Mouse (Mus musculus) embryo, embryonic 10 days (tissue): ENCODE results near the gene Rtn1.

Experiments used
- DNase-seq: peaks from one replicate; pipeline ENCODE4 v3.0.0-alpha.2; 2015; ENCODE audit warnings: low spot score

The Rtn1 gene

GRCm38 (mm10) chr12:72229451-72230196 is 179.2 kb downstream of the Rtn1 start:
- no peak for DNase-seq

- no peak for DNase-seq
Measured at GRCm38 (mm10) chr12:72227731-72228130, 181.1 kb downstream of the Rtn1 start.

GRCm38 (mm10) chr12:72225371-72225770 is 183.5 kb downstream of the Rtn1 start:
- no peak for DNase-seq

GRCm38 (mm10) chr12:72223557-72224102 is 185.2 kb downstream of the Rtn1 start:
- no peak for DNase-seq

DNA sequence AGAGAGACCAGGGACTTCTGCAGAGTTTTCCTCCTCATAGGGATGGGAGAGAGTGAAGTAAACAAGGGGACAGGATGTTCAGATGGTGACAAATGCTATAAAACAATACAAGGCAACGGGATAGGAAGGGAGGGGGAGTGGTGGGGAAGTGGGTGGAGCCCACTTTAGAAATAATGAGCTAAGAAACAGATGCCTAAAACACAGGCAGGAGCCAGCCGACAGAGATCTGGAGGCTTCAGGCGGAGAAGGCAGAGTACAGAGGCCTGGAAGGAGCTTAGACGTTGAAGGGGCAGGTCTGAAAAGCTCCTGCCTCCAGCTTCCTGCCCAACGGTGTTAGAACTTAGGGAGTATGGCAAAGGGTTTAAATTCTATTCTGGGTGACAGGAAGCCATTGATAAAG is 195.3 kb downstream of the Rtn1 start:
- no peak for DNase-seq

- DNase-seq = no peak
Measured at GRCm38 (mm10) chr12:72200828-72201227, 208.0 kb downstream of the Rtn1 start.

GRCm38 (mm10) chr12:72197925-72198486 is 210.8 kb downstream of the Rtn1 start:
- peak; percentile 58 for DNase-seq

GRCm38 (mm10) chr12:72197434-72197833 is 211.4 kb downstream of the Rtn1 start:
- DNase-seq = no peak

GRCm38 (mm10) chr12:72184929-72185328 is 223.9 kb downstream of the Rtn1 start, which contains the start of gene Ccdc175:
Ccdc175 (minus strand) TSS chr12:72185029.
- no peak for DNase-seq

GRCm38 (mm10) chr12:72179561-72179960 is 229.3 kb downstream of the Rtn1 start:
- no peak for DNase-seq

GRCm38 (mm10) chr12:72178322-72178721 is 230.5 kb downstream of the Rtn1 start:
- DNase-seq = no peak
